Mouse (Mus musculus) embryonic facial prominence, embryonic 14.5 days (tissue): ENCODE measurements around the gene Gm6793. TPM values are rescaled to one million over a fixed set of nuclear protein-coding genes. Genes with fewer than 3 reads are reported as not detected.

Experiments used
- ATAC-seq: fragments of 200-750 bp; cut with Nextera tagmentation; 2 replicates; pipeline ENCODE4 v1.8.0; 2017; ENCODE audit warnings: low read depth, moderate number of reproducible peaks, moderate TSS enrichment
- DNase-seq: peaks from one replicate; pipeline ENCODE4 v3.0.0-alpha.2; 2015; ENCODE audit warnings: low spot score
- H3K27ac ChIP-seq: fragments of 300-500 bp; sonication (generic); replicated peaks from 2 replicates; pipeline ENCODE4 v1.5.1; 2014; ENCODE audit warnings: low read depth, mild to moderate bottlenecking, low read length, moderate library complexity
- H3K27me3 ChIP-seq: fragments of 300-500 bp; sonication (generic); replicated peaks from 2 replicates; pipeline ENCODE4 v1.6.1; 2014; ENCODE audit warnings: low read length; ENCODE audit not compliant: control insufficient read depth, insufficient read depth
- H3K36me3 ChIP-seq: fragments of 300-500 bp; sonication (generic); 2 replicates; pipeline ENCODE4 v1.6.1; 2014; ENCODE audit warnings: low read length, mixed read lengths; ENCODE audit not compliant: control insufficient read depth, insufficient read depth
- H3K4me1 ChIP-seq: fragments of 300-500 bp; sonication (generic); 2 replicates; pipeline ENCODE4 v1.6.1; 2014; ENCODE audit warnings: antibody characterized with exemption, low read length; ENCODE audit not compliant: control insufficient read depth, insufficient read depth
- H3K4me2 ChIP-seq: fragments of 300-500 bp; sonication (generic); 2 replicates; pipeline ENCODE4 v1.6.1; 2014; ENCODE audit warnings: low read depth, mild to moderate bottlenecking, low read length, moderate library complexity, mixed read lengths
- H3K4me3 ChIP-seq: fragments of 300-500 bp; sonication (generic); 2 replicates; pipeline ENCODE4 v1.5.1; 2014; ENCODE audit warnings: low read depth, mild to moderate bottlenecking, low read length
- H3K9ac ChIP-seq: fragments of 300-500 bp; sonication (generic); 2 replicates; pipeline ENCODE4 v1.6.1; 2014; ENCODE audit warnings: low read depth, mild to moderate bottlenecking, low read length, moderate library complexity, mixed read lengths
- H3K9me3 ChIP-seq: fragments of 300-500 bp; sonication (generic); 2 replicates; pipeline ENCODE4 v1.6.1; 2016; ENCODE audit warnings: low read length; ENCODE audit not compliant: control insufficient read depth
- WGBS: fragments of 180-500 bp; shearing (Covaris S2); extraction: QIAGEN DNeasy Blood & Tissue Kit; methylation state at CpG from one replicate; pipeline ENCODE4 v1.1.7; 2014; 5-methylcytosine and 5-hydroxymethylcytosine counted together
- polyA plus RNA-seq: library from polyadenylated mRNA; unstranded; fragments of >200 nt; fragmentation: Nextera tagmentation; extraction: Ambion mirVana; gene quantifications from 2 replicates; pipeline ENCODE4 v1.2.1, GENCODE M21; 2014

Gene Gm6793
- polyA plus RNA-seq, 1 experiment from 2014 or later = 0.57 TPM

GRCm38 (mm10) chr8:112005601-112006000, 9.2 kb downstream of the Gm6793 start:
- Histone ChIP-seq H3K4me3 (no peak overlapping the region), H3K36me3 (peaks cover 63% of the 10 kb centered on the region), H3K4me2 (no peak overlapping the region), H3K9me3 (no peaks in the 10 kb centered on the region), H3K4me1 (peaks cover 10% of the 10 kb centered on the region), H3K27ac (no peak overlapping the region), H3K9ac (no peak overlapping the region), H3K27me3 (no peaks in the 10 kb centered on the region)
- 95% methylated on average over 6 of the region's 6 CpGs for WGBS
- no peak for DNase-seq
- ATAC-seq = no peak

- H3K4me2 ChIP-seq = no peak overlapping the region
- peaks cover 71% of the 10 kb centered on the region for H3K36me3 ChIP-seq
- H3K27ac ChIP-seq = no peak overlapping the region
- ATAC-seq (no peak), DNase-seq (no peak)
- H3K4me3 ChIP-seq = no peak overlapping the region
- H3K27me3 ChIP-seq = no peaks in the 10 kb centered on the region
- no peaks in the 10 kb centered on the region for H3K9me3 ChIP-seq
- no peak overlapping the region for H3K9ac ChIP-seq
- H3K4me1 ChIP-seq = peaks cover 2% of the 10 kb centered on the region; the same call in 1 of the 2 replicates
Observed at GRCm38 (mm10) chr8:112004754-112005153, 10.1 kb downstream of the Gm6793 start.

- Histone ChIP-seq H3K9ac (no peak overlapping the region), H3K36me3 (peaks cover 64% of the 10 kb centered on the region), H3K27me3 (no peaks in the 10 kb centered on the region), H3K4me1 (no peaks in the 10 kb centered on the region), H3K4me3 (no peak overlapping the region; the same call in 1 of the 2 replicates), H3K9me3 (no peaks in the 10 kb centered on the region), H3K4me2 (0 out of 2 replicates have a peak overlapping the region, but pooled peaks have one; percentile 65), H3K27ac (no peak overlapping the region)
- ATAC-seq = no peak
- no peak for DNase-seq
- 76% methylated on average over 3 of the region's 3 CpGs for WGBS
Observed at GRCm38 (mm10) chr8:111992703-111993039, 22.2 kb downstream of the Gm6793 start.

- 0 out of 2 replicates have a peak within 1 kb of the TSS, but pooled peaks have one; percentile 11 for H3K27ac ChIP-seq
- H3K4me1 ChIP-seq = no peaks in the 10 kb centered on the region
- peak within 1 kb of the TSS; percentile 65 for H3K4me2 ChIP-seq
- H3K9me3 ChIP-seq = no peaks in the 10 kb centered on the region
- ATAC-seq (peak; percentile 97), DNase-seq (peak; percentile 96)
- H3K36me3 ChIP-seq = peaks cover 64% of the 10 kb centered on the region
- H3K9ac ChIP-seq = peak within 1 kb of the TSS; percentile 87
- peak within 1 kb of the TSS; percentile 76 for H3K4me3 ChIP-seq
- H3K27me3 ChIP-seq = no peaks in the 10 kb centered on the region
- WGBS = 4% methylated on average over 32 of the region's 33 CpGs
Observed at GRCm38 (mm10) chr8:111992013-111992702, 22.7 kb downstream of the Gm6793 start, which contains the start of gene Adat1. Gene Adat1, minus strand, starts transcription at chr8:111992302.

GRCm38 (mm10) chr8:111991278-111991677, 23.6 kb downstream of the Gm6793 start:
- DNase-seq = no peak
- H3K27me3 ChIP-seq = no peaks in the 10 kb centered on the region
- H3K9me3 ChIP-seq = no peaks in the 10 kb centered on the region
- WGBS = 56% methylated on average over 8 of the region's 8 CpGs
- peak overlapping the region; percentile 87; the same call in 1 of the 2 replicates for H3K9ac ChIP-seq
- peaks cover 60% of the 10 kb centered on the region for H3K36me3 ChIP-seq
- H3K4me1 ChIP-seq = no peaks in the 10 kb centered on the region
- H3K4me3 ChIP-seq = peak overlapping the region; percentile 76
- H3K4me2 ChIP-seq = peak overlapping the region; percentile 65
- no peak overlapping the region for H3K27ac ChIP-seq
- ATAC-seq = no peak

- peaks cover 54% of the 10 kb centered on the region for H3K36me3 ChIP-seq
Observed at GRCm38 (mm10) chr8:111989911-111990310, 24.9 kb downstream of the Gm6793 start.

GRCm38 (mm10) chr8:111984511-111984910, 30.3 kb downstream of the Gm6793 start:
- DNase-seq (no peak), ATAC-seq (no peak)
- WGBS = 76% methylated on average over 10 of the region's 10 CpGs
- Histone ChIP-seq H3K36me3 (peaks cover 56% of the 10 kb centered on the region), H3K27me3 (no peaks in the 10 kb centered on the region), H3K9me3 (no peaks in the 10 kb centered on the region), H3K9ac (no peak overlapping the region), H3K27ac (no peak overlapping the region), H3K4me2 (no peak overlapping the region), H3K4me1 (no peaks in the 10 kb centered on the region), H3K4me3 (no peak overlapping the region)

More at GRCm38 (mm10) chr8:111989911-111990310, 24.9 kb downstream of the Gm6793 start:
- H3K9ac ChIP-seq = no peak overlapping the region
- H3K4me3 ChIP-seq = no peak overlapping the region
- H3K9me3 ChIP-seq = no peaks in the 10 kb centered on the region
- no peaks in the 10 kb centered on the region for H3K27me3 ChIP-seq
- H3K4me2 ChIP-seq = no peak overlapping the region
- no peak overlapping the region for H3K27ac ChIP-seq
- ATAC-seq (no peak; the same call in 1 of the 2 replicates), DNase-seq (peak; percentile 86)
- WGBS = 9% methylated on average over 7 of the region's 7 CpGs
- no peaks in the 10 kb centered on the region for H3K4me1 ChIP-seq

- peaks cover 43% of the 10 kb centered on the region for H3K36me3 ChIP-seq
- DNase-seq (no peak), ATAC-seq (0 out of 2 replicates have a peak, but pooled peaks have one; percentile 18)
- no peaks in the 10 kb centered on the region for H3K9me3 ChIP-seq
- H3K27ac ChIP-seq = no peak overlapping the region
- H3K4me2 ChIP-seq = no peak overlapping the region
- 75% methylated on average over 7 of the region's 7 CpGs for WGBS
- no peak overlapping the region for H3K9ac ChIP-seq
- H3K4me1 ChIP-seq = no peaks in the 10 kb centered on the region
- H3K27me3 ChIP-seq = no peaks in the 10 kb centered on the region
- no peak overlapping the region for H3K4me3 ChIP-seq
Observed at GRCm38 (mm10) chr8:111982116-111982515, 32.7 kb downstream of the Gm6793 start.

- DNase-seq = no peak
- Histone ChIP-seq H3K4me1 (no peaks in the 10 kb centered on the region), H3K27ac (no peak overlapping the region), H3K36me3 (peaks cover 46% of the 10 kb centered on the region), H3K4me2 (no peak overlapping the region), H3K27me3 (no peaks in the 10 kb centered on the region), H3K4me3 (no peak overlapping the region), H3K9me3 (no peaks in the 10 kb centered on the region), H3K9ac (no peak overlapping the region)
- ATAC-seq = no peak
- WGBS = 76% methylated on average over 10 of the region's 10 CpGs
Observed at GRCm38 (mm10) chr8:111978147-111978546, 36.7 kb downstream of the Gm6793 start.
